Mouse (Mus musculus): ENCODE results near the gene Chst3.
"Not testable (repeated sequence)": the region's sequence is repeated elsewhere in the genome, so short reads cannot be mapped to it uniquely, and the experiment has no call there.

The Chst3 gene

GRCm38 (mm10) chr10:60230321-60231088, 11.4 kb upstream of the Chst3 start:
- no peak for DNase-seq (ENCODE audit: low spot score)

GRCm38 (mm10) chr10:60229113-60229512, 10.1 kb upstream of the Chst3 start:
- DNase-seq (ENCODE audit: low spot score): no peak

- no peak for DNase-seq (ENCODE audit: low spot score)
These were observed 8.6 kb upstream of the Chst3 start for GRCm38 (mm10) chr10:60227666-60228065.

- DNase-seq (ENCODE audit: low spot score): no peak
These were observed 5.5 kb upstream of the Chst3 start for GRCm38 (mm10) chr10:60224601-60225000.

GRCm38 (mm10) chr10:60221571-60222259, 2.7 kb upstream of the Chst3 start:
- not testable (repeated sequence) for DNase-seq (ENCODE audit: low spot score)

- DNase-seq (ENCODE audit: low spot score): no peak
These were observed 1.5 kb upstream of the Chst3 start for GRCm38 (mm10) chr10:60220607-60221006.

GRCm38 (mm10) chr10:60220042-60220523, 1.0 kb upstream of the Chst3 start:
- no peak for DNase-seq (ENCODE audit: low spot score)

GRCm38 (mm10) chr10:60218033-60218590, 948 bp downstream of the Chst3 start:
- DNase-seq (ENCODE audit: low spot score): no peak

GRCm38 (mm10) chr10:60216331-60217095, 2.5 kb downstream of the Chst3 start:
- DNase-seq (ENCODE audit: low spot score): no peak

GRCm38 (mm10) chr10:60215077-60215960, 3.7 kb downstream of the Chst3 start:
- DNase-seq (ENCODE audit: low spot score): no peak

GRCm38 (mm10) chr10:60212589-60213379, 6.3 kb downstream of the Chst3 start:
- no peak for DNase-seq (ENCODE audit: low spot score)

- no peak for DNase-seq (ENCODE audit: low spot score)
These were observed 7.5 kb downstream of the Chst3 start for GRCm38 (mm10) chr10:60211501-60212005.

GRCm38 (mm10) chr10:60210468-60210867, 8.6 kb downstream of the Chst3 start:
- DNase-seq (ENCODE audit: low spot score): no peak

GRCm38 (mm10) chr10:60209237-60209636, 9.8 kb downstream of the Chst3 start:
- DNase-seq (ENCODE audit: low spot score): no peak

GRCm38 (mm10) chr10:60207166-60207705, 11.8 kb downstream of the Chst3 start:
- DNase-seq (ENCODE audit: low spot score): no peak

GRCm38 (mm10) chr10:60205601-60206241, 13.3 kb downstream of the Chst3 start:
- DNase-seq (ENCODE audit: low spot score): no peak

GRCm38 (mm10) chr10:60202785-60203184, 16.3 kb downstream of the Chst3 start:
- DNase-seq (ENCODE audit: low spot score): no peak

- DNase-seq (ENCODE audit: low spot score): no peak
These were observed 18.1 kb downstream of the Chst3 start for GRCm38 (mm10) chr10:60200996-60201395.

GRCm38 (mm10) chr10:60199378-60199777, 19.7 kb downstream of the Chst3 start:
- no peak for DNase-seq (ENCODE audit: low spot score)

All from yolk sac, embryonic 10.5 days (tissue).